Mouse (Mus musculus): ENCODE data around the gene Endod1.
A peak's percentile ranks its signal among the peaks of the same experiment; 100 is the strongest.

The Endod1 gene

DNA sequence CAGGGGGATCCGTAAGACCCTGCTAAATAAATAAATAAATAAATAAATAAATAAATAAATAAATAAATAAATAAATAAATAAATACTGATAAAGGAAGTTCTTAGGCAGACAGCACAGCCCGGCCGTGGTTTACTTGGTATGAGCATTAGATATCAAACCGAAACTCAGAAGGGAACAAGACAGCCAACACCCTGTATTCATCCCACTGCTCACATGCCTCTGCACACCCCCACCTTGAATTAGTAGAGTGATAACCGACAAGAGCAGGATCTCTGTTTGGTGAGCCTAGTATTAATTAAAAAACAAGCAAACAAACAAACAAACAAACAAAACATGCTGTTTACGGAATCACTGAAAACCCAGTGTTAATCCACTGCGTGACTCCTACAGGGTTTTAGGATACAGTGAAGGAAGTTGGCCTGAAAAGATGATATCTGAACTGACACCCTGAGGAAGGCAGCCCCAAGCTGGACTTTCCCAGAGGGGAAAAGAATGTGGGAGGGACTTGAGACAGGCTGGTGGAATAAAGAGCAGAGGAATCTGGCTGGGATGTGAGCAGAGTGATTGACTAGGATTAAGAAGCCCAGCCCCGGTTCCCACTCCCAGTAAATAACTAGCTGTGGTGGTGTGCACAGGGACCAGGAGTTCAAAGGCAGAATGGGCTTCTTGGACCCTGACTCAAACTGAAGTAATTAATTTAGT lies at the start of gene Endod1:
Gene Endod1, minus strand, starts transcription at position 155 of the 703 bp plus-strand sequence.
- DNase-seq (ENCODE audit: low spot score in 2 of 2), result no peak

DNA sequence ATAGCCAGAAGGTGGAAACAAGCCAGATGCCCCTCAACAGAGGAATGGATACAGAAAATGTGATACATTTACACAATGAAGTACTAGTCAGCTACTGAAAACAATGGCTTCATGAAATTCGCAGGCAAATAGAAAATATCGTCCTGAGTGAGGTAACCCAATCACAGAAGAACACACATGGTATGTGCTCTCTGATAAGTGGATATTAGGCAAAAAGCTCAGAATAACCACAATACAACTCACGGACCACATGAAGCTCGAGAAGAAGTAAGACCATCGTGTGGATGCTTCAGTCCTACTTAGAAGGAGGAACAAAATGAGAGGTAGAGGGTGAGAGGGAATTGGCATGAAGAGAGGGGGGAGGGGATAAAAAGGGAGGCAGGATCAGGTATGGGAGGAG lies 27.8 kb upstream of the Endod1 start:
- no peak for DNase-seq (ENCODE audit: low spot score in 2 of 2)

DNA sequence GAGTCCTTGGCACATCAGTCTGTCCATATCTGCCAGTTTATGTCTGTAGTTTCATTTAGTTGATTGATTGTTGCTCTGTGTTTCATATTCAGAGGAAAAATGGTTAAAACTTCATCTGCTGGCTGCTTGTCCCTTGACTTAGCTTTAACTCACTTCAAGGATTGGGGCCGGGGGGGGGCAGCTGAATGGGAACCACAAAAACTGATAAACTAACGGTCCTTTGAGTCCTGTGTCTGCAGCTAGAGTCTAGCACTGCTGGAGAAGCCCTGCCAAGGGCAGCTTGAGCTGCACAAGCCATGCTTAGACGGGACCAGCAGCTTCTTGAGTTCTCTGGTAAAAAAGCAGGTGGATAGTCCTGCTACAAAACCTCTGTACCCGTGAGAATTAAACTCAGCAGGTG lies 26.7 kb upstream of the Endod1 start:
- no peak for DNase-seq (ENCODE audit: low spot score in 2 of 2)

DNA sequence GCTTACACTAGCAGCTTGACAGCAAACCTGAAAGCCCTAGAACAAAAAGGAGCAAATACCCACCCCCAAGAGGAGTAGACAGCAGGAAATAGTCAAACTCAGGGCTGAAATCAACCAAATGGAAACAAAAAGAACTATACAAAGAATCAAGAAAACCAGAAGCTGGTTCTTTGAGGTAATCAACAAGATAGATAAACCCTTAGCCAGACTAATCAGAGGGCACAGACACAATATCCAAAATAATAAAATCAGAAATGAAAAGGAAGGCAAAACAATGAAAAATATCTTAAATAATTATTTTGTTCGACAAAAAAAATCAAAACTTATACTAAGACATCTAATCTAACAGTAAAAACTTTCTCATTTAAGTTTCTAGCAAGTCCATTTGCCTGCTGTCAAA lies 24.7 kb upstream of the Endod1 start:
- no peak for DNase-seq (ENCODE audit: low spot score in 2 of 2)

DNA sequence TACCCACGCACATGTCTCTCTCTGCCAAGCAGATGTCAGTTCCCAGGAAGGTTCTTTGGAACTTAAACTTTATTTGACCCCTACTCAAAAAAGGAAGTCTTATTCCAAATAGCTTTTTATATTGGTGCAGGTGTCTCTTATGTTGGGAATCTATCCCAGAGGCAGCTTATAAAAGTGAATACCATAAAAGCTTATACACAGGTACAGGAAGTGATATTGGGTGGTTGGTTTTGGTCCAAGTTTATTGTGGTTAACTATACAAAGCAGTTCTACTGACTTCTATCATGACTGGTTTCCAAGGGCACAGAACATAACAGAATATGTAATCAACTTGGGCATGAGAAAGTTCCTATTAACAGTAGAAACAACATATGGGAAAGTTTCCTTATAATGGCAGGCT lies 20.8 kb upstream of the Endod1 start:
- no peak for DNase-seq (ENCODE audit: low spot score in 2 of 2)

DNA sequence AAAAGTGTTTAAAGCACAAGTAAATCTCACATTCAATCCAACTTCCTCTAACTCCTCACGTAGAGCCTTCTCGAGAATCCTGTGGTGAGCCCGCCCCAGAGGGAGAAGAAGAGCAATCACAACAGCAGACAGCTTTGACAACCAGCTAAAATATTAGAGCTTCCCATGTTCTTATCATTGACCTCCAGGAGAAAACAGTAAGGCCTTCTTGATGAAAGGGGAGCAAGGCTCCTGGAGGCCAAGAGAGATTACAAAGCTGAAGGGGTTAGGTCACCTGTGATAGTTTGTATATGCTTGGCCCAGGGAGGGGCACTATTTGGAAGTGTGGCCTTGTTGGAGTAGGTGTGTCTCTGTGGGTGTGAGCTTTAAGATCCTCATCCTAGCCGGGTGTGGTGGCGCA lies 19.1 kb upstream of the Endod1 start:
- no peak for DNase-seq (ENCODE audit: low spot score in 2 of 2)

DNA sequence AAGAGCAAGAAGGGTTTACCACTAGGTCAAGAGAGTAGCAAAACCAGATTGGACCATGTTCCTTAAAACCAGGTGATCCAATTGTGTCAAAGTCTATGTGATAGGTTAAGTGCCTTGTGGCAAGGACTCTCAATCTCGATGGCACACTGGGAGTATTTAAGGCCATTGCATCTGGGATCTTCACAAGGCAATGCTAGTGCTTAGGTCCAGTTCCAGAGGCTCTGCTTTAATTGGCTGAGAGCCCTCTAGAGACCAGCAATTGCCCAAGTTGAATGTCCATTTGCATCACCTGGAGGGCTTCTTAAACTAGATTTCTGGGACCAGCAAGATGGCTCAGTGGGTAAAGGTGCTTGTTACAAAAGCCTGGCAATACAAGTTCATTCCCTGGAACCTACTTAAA lies 17.6 kb upstream of the Endod1 start:
- no peak for DNase-seq (ENCODE audit: low spot score in 2 of 2)

DNA sequence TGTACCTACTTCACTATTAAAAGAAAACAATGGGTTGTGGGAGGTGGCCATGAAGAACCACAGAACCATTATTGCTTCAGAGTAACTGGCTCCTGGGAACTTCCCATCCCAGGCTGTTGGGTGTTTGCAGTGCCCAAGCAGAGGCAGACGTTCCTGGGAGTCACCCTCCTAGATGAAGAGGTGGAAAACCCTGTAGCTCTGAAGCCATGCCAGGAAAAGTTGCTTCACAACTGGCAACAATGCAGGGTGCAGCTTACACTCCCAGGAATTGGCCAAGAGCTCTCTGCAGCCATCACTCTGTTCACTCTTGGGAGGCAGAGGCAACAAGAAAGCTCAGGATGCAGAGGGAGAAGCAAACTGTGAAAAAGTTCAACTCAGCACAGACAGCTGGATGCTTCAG lies 16.8 kb upstream of the Endod1 start:
- DNase-seq (ENCODE audit: low spot score in 2 of 2), result no peak

DNA sequence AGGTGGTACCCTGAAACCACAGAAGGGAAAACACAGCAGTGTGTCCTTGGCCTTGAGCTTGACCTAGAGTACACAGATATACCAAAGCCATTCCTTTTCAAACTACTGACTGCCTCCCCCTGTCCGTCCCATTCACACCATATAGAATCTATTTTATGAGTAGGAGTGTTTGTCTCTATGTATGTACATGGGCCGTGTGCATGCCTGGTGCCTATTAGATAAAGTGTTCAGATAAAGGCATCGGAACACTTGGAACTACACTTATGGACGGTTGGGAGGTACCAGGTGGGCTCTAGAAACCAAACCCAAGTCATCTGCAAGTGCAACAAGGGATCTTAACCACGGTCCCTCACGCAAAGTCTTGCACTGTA lies 16.1 kb upstream of the Endod1 start:
- DNase-seq (ENCODE audit: low spot score in 2 of 2), result no peak

DNA sequence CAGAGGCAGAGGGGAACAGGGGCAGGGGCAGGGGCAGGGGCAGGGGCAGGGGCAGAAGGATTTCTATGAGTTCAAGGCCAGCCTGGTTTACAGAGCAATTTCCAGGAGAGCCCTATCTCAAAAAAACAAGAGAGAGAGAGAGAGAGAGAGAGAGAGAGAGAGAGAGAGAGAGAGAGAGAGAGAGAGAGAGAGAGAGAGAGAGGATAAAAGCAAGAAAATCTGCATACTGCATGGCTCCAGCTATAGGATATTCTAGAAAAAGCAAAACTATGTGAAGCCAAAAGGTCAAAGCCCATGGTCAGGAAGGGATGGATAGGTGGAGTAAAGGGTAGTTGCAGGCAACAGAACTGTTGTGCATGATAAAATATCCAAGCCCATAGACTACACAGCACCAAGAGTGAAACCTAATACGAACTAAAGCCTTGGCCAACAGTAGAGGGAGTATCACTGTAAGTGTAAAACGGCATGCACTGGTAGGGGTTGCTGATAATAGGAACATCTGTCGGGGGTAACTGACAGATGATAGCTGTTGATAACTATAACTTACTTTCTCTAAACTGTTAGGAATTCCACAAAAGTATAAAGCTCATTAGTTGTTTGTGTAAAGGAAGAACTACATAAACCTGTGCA lies 15.6 kb upstream of the Endod1 start:
- no peak for DNase-seq (ENCODE audit: low spot score in 2 of 2)

DNA sequence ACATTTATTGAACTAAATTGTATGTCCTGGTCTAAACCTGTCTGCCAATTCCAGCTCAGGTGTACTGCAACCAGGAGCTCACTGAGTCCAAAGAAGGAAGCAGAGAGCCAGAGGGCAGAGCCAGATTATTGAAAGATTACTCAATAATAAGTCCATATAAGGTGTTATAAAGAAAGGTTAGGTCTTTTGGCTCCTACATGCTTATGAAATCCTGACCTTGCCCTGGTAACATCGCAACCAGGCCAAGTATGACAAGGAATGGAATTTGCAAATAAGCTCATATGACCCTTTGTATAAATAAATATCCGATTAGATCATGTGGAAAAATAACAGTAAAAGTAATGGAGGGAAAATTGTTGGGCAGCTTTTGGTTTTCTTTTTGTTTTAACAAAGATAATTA lies 14.8 kb upstream of the Endod1 start:
- no peak for DNase-seq (ENCODE audit: low spot score in 2 of 2)

DNA sequence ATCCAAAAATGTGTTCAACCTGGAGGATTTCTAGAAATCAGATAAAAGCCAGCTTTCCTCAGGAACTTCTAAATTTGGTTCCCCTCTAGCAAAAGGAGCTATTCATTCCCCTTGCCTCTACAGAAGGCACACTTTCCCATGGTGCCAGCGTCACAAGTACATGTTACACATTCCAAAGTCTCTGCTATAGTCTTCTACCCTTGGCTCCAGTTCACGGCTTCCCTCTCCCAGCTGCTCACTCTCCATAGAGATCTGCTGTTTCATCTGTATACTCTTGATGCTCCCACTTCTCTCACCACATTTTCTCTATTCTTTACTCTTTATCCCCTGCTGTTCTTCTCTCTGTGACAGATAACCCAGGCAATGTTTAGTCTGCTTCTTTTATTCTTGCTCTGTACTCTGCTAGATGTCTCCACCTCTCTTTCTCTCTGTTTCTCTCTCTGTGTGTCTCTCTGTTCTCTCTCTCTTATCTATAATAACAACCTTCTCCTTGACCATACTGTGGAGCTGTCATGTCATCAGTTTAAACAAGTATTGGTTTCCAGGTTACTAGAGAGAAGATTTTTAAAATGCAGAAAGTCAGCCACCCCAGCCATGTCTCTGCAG lies 13.8 kb upstream of the Endod1 start:
- no peak for DNase-seq (ENCODE audit: low spot score in 2 of 2)

DNA sequence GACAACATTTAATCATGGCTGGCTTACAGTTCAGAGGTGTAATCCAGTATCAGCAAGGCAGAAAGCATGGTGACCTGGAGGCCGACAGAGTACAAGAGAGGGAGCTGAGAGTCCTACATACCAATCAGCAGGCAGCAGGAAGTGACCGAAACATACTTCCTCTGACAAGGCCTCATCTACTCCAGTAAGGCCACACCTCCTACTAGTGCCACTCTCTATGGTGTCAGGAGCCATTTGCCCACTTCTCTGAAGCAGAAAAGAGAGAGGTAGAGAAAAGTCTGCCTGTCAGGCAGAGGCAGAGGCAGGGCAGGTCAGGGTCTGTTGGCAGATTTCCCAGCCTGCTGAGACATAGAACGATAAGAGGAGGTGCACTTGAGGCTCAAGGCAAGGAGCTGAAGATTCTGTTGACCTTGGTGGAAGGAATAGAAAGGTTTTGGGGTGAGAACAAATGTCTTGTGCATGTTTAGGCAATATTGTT lies 10.6 kb upstream of the Endod1 start:
- DNase-seq (ENCODE audit: low spot score in 2 of 2), result no peak

DNA sequence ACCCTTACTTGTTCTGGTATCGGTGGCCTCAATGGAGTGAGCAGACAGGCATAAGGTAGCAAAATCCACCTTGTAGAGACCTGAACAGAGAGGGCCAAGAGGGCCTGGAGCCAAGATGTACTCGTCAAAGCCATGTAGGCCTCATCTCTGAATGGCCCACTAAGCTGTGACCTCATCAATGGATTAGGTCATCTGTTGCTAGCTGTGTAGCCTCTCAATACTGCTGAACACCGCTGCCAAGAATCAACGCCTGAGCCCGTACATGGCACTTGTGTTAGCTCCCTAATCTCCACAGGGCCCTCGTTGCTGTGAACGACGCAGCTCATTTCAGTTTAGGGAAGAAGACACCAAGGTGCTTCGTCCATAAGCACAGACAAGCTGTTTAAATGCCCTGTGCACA lies 10.0 kb upstream of the Endod1 start:
- no peak for DNase-seq (ENCODE audit: low spot score in 2 of 2)

DNA sequence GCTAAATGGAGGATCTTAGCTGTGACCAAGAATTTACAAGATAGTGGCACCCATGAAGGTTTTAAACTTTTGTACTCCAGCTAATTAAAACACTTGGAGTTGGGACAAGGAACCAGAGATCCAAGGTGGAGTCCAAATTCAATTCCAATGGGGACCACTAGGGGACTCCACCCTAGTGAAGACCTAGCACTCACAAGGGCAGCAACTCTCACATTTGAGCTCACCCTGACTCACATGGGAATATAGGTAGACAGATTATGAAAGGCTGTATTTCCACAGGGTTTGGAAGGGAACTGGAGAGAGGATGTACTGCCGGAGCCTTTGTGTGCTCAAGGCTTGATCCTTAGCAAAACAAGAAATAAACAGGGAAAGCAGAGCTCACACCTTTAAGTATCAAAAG lies 9.0 kb upstream of the Endod1 start:
- DNase-seq (ENCODE audit: low spot score in 2 of 2), result peak in 1 of 2 experiments; percentile 14

DNA sequence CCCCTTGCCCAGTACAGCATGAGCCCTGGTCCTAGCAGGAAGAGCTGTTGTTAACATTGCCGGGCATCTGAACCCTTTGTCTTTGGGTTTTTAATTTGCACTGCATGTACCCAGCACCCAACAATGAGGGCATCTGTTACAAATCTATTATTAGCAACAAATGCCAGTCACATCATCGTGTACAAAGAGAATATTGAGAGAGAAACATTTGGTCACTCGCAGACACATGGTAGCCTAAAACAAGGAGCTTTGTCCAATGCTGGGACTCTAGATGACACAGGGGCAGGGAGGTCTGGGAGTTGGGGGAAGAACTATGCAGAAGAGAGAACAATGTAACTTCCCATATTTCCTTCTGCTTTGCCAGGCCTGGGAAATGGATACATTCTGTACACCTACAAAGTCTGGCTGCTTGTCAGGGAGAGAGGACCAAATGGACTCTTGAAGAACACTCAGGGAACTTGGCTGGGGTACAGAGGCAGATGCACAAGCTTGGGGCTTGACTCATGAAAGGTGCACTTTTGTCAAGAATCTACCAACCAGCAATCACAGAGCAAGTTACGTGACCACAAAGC lies 7.8 kb upstream of the Endod1 start:
- DNase-seq (ENCODE audit: low spot score in 2 of 2), result no peak

DNA sequence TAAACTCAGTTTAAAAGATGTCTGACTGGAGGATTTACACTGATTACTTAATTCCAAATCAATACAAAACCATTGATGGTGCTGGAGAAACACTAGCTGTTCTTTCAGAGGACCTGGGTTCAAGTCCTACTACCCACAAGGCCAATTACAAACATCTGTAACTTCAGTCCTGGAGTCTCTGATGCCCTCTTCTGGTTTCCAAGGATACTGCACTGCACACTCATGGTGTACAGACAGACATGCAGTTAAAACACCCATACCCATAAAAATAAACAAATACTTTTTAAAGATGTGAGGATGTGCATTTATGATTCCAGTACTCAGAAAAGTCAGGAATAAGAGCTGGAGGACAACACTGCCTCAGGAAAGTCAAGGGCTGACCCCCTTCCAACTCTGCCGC lies 6.7 kb upstream of the Endod1 start:
- no peak for DNase-seq (ENCODE audit: low spot score in 2 of 2)

DNA sequence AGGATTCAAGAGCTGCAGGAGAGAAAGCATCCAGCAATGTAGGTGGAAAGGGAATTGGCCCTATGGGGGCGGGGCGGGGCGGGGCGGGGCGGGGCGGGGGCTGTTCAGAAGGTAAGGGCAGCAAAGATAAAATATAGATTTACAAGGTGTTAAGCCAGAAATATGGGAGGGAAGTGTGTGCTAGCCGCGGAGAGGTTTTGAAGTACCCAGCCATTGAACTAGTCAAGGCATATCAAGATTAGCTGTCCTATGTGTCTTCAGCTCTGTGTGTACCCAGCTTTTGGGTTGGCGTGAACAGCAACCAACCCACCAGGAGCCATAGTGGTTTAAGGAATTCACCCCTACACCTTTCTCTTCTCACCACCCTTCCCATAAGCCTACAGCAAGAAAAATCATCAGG lies 5.5 kb upstream of the Endod1 start:
- DNase-seq (ENCODE audit: low spot score in 2 of 2), result no peak

DNA sequence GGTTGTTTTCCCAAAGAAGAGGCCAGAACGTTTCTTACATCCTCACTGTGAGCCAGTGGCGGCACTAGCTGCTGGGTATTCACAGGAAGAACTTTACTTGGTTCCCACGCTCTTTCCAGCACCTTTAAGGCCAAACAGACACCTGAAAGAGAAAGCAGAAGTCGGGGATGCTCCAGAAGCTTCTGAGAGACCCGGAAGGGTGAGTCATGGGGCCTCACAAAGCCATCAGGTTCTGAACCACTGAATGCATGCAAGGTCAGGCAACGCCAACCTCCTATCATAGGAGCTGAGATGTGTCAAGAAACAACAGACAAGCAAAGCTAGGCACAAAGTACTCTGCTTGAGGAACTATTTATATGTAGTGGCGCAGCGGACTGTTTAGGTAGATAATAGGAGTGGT lies 4.4 kb upstream of the Endod1 start:
- no peak for DNase-seq (ENCODE audit: low spot score in 2 of 2)

DNA sequence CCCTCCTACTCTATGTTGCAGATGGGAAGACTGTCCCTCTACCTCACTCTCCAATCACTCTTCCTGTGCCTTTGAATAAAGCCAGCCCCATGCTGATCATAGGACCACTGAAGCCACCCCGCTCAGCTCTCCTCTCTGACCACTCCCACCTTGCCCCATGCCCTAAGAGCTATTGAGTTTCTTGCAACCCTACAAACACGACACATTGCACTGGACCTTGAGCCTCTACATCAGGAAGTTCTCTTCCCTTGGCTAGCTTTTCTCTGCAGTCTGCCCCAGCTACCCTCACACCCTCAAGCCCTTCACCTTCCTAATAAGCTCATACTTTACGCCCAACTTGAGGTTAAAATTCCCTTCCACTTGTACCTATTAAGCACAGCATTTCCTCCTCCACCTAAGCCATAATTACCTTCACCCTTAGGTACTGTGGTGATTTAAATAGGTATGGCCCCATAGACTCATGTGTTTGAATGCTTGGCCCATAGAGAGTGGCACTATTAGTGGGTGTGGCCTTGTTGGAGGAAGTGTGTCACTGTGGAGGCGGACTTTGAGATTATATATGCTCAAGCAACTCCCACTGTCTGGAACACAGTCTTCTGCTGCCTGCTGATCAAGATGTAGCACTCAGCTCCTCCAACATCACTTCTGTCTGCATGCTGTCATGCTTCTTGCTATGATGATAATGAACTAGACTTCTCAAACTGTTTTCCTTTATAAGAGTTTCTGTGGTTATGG lies 2.0 kb upstream of the Endod1 start:
- no peak for DNase-seq (ENCODE audit: low spot score in 2 of 2)

DNA sequence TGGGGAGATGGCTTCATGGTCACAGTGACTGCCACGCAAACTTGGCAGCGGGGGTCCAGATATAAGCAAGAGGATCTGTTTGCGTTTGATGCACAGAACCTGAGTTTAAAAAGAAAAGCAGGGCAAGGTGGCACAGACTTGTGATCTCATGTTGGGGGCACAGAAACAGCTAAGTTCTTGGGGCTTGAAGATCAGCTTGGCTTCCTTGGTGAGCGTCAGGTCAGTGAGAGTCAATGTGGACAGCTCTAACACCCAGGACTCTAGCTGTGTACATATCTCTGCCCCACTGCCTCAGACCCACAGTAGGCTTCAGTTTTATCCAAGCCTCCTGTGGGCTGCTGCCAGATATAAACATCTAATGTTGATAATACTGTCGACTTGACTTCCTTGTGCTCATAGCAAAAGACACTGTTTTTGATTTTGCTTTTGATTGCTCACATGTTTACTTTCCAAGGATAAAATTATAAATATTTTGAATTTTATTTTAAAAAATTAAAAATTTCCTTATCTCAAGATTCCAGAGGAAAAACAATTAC lies 1.0 kb upstream of the Endod1 start:
- no peak for DNase-seq (ENCODE audit: low spot score in 2 of 2)
